Comparison of ENCODE assay signal across 8 mouse cellular contexts in the genomic region with DNA sequence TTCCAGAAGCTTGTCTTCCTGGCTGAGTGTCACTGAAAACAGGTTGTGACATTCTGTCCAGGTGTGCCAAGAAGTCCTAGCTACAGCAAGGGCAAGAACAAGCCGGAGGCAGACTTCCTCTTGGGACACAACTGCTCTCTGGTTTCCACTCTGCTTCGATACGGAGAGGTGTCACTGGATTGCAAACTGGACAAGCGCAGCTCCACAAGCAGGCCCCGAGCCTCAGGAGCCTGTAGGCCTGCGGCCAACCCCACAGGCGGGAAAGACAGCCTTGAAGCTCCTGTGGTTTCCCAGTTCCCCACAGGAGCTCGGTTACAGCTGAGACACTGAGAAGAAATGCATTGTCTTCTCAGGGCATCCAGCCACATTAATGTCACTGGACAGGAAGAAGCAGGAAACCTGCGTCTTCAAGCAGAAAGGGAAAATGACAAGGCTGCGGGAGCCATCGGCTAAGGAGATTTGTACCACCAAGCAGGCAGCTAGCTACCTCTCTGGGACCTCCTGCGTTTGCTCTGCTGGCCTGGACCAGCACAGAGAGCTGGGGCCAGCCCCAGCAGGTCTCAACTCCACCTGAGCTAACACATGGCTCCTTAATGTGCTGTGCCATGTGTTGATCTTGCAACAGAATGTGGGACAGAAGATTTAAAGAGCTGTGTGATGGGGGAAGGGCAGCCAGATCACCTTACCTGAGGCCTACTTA. TPM values are rescaled to one million over a fixed set of nuclear protein-coding genes. Genes with fewer than 3 reads are reported as not detected.
A peak's percentile ranks its signal among the peaks of the same experiment; 100 is the strongest.
DNase-seq lines count a peak whose midpoint lies in the region; ATAC-seq and TF ChIP-seq lines count a peak whose summit lies in the region.

No protein-coding gene starts in this region.

- intact Hi-C loops in heart, postnatal 25 days (cut with DNase I): loop anchor here (5.0 to 10.0 kb wide), 3 partner anchors 59 to 1088 kb away; a partner anchor contains a TSS

- H3K4me2 ChIP-seq in heart, postnatal 0 days (ENCODE audit: low read depth, low read length): peak overlapping the region; percentile 94
- peak overlapping the region; percentile 81 for H3K4me2 ChIP-seq in midbrain, embryonic 12.5 days (replicated peaks)

- H3K9ac ChIP-seq in heart, postnatal 0 days (replicated peaks; ENCODE audit: low read depth, low read length): peak overlapping the region; percentile 82; the same call in 1 of the 2 replicates
- 0 out of 2 replicates have a peak overlapping the region, but pooled peaks have one; percentile 24 for H3K9ac ChIP-seq in midbrain, embryonic 12.5 days (replicated peaks)

- H3K4me1 ChIP-seq in heart, postnatal 0 days (ENCODE audit: control insufficient read depth, insufficient read depth): peaks cover 40% of the 10 kb centered on the region
- H3K4me1 ChIP-seq in limb, embryonic 10.5 days: peaks cover 61% of the 10 kb centered on the region
- peaks cover 26% of the 10 kb centered on the region for H3K4me1 ChIP-seq in midbrain, embryonic 12.5 days

- peak overlapping the region; percentile 84 for H3K4me3 ChIP-seq in heart, postnatal 0 days (ENCODE audit: low read depth, low read length)
- peak overlapping the region; percentile 98 for H3K4me3 ChIP-seq in limb, embryonic 10.5 days
- H3K4me3 ChIP-seq in midbrain, embryonic 12.5 days: peak overlapping the region; percentile 23; the same call in 1 of the 2 replicates

- TF ChIP-seq EP300 in heart, postnatal 0 days (IDR thresholded peaks at IDR 0.05; ENCODE audit: low read depth): no peak

- no peaks in the 10 kb centered on the region for H3K9me3 ChIP-seq in heart, postnatal 0 days (replicated peaks; ENCODE audit: control insufficient read depth, low read length)
- no peaks in the 10 kb centered on the region for H3K9me3 ChIP-seq in limb, embryonic 10.5 days (replicated peaks)
- no peaks in the 10 kb centered on the region for H3K9me3 ChIP-seq in midbrain, embryonic 12.5 days

- H3K27ac ChIP-seq in heart, postnatal 0 days (ENCODE audit: low read depth): peak overlapping the region; percentile 97
- H3K27ac ChIP-seq in limb, embryonic 10.5 days: peak overlapping the region; percentile 99
- no peak overlapping the region; the same call in 1 of the 2 replicates for H3K27ac ChIP-seq in midbrain, embryonic 12.5 days (replicated peaks)

- H3K36me3 ChIP-seq in heart, postnatal 0 days (replicated peaks; ENCODE audit: control insufficient read depth, insufficient read depth, low read length): no peaks in the 10 kb centered on the region
- H3K36me3 ChIP-seq in limb, embryonic 10.5 days: peaks cover 3% of the 10 kb centered on the region; the same call in 1 of the 2 replicates
- H3K36me3 ChIP-seq in midbrain, embryonic 12.5 days: no peaks in the 10 kb centered on the region

- TF ChIP-seq CTCF in heart, postnatal 0 days (IDR thresholded peaks at IDR 0.05; ENCODE audit: low read depth): no peak

- no peaks in the 10 kb centered on the region for H3K27me3 ChIP-seq in heart, postnatal 0 days (ENCODE audit: control insufficient read depth, insufficient read depth, low read length)
- H3K27me3 ChIP-seq in limb, embryonic 10.5 days (ENCODE audit: low read depth, poor library complexity, severe bottlenecking): no peaks in the 10 kb centered on the region
- peaks cover 6% of the 10 kb centered on the region; the same call in 1 of the 2 replicates for H3K27me3 ChIP-seq in midbrain, embryonic 12.5 days

- peak; percentile 92 for DNase-seq in heart, adult 11 months
- no peak for DNase-seq in heart, postnatal 25 days (ENCODE audit: low spot score)
- peak; percentile 51 for DNase-seq in embryo, embryonic 10 days (ENCODE audit: low spot score)
- DNase-seq in heart, postnatal 0 days (ENCODE audit: low spot score): no peak
- peak; percentile 50 for DNase-seq in limb, embryonic 10.5 days (ENCODE audit: low spot score)
- DNase-seq in layer of hippocampus, adult 9-10 months (ENCODE audit: low spot score): no peak
- DNase-seq in layer of hippocampus, adult 18-20 months (ENCODE audit: low spot score in 2 of 2): no peak

- 12% methylated on average over 12 of the region's 12 CpGs for WGBS in heart, postnatal 0 days
- WGBS in limb, embryonic 10.5 days: 32% methylated on average over 12 of the region's 12 CpGs
- 43% methylated on average over 12 of the region's 12 CpGs for WGBS in midbrain, embryonic 12.5 days

- no peak for ATAC-seq in heart, postnatal 0 days (ENCODE audit: insufficient read depth, low read depth)
- ATAC-seq in midbrain, embryonic 12.5 days (ENCODE audit: low FRiP score, low read depth): no peak

RNA-seq across cellular contexts. Expression of a gene that starts 1.7 kb away (rescaled TPM):
- total RNA-seq in heart, postnatal 25 days (2021): 10 to 100 TPM; 40.6 to 41.3 TPM
- total RNA-seq in heart, postnatal 0 days (2014; rRNA removed; ENCODE audit: low replicate concordance): 47.3 and 54.5 TPM in 2 replicates
- polyA plus RNA-seq in heart, postnatal 0 days (2015; fragmentation: Nextera tagmentation; extraction: Ambion mirVana): 22.9 and 27.2 TPM in 2 replicates
- 30.8 and 37.9 TPM in 2 replicates for polyA plus RNA-seq in limb, embryonic 10.5 days (2016; fragmentation: Nextera tagmentation; extraction: Ambion mirVana)
- 31.5 and 32.6 TPM in 2 replicates for polyA plus RNA-seq in midbrain, embryonic 12.5 days (2016; fragmentation: Nextera tagmentation; extraction: Ambion mirVana)
- total RNA-seq in layer of hippocampus, adult 18-20 months (2021): 100 to 1,000 TPM; 139 TPM

Comparison
In these comparisons a context has a peak if more than half of its experiments do, and no peak if none do; other contexts are left out.
1. DNase-seq: peak in heart, adult 11 months (single experiment), embryo, embryonic 10 days (single experiment) and limb, embryonic 10.5 days (single experiment); none in heart, postnatal 25 days (single experiment), heart, postnatal 0 days (single experiment), layer of hippocampus, adult 9-10 months (single experiment) and layer of hippocampus, adult 18-20 months (0 of 2).
2. H3K4me3 ChIP-seq: peak in every context shown above with its lines; median percentile 98 in limb, embryonic 10.5 days; 84 in heart, postnatal 0 days; 23 in midbrain, embryonic 12.5 days.